Mouse (Mus musculus): ENCODE measurements around the gene Polg.

DNA sequence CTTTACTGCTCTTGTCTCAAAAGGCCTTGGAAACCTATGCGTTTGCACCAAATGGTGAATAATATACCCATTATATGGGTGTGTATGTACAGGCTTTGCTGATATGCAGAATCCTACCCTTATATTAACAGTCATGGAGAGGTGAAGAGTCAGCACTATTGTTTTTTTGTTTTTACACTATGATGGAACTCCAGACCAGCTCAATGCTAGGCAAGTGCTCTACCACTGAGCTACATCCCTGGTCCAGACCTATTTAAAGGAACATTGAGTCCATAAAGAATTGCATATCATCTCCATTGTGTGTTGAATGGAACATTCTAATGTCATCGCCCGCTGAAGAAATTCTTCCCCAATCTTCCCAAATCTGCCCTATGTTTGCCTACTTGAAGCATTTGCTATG, 44.5 kb upstream of the Polg start:
- TF ChIP-seq CTCF (IDR thresholded peaks at IDR 0.05; ENCODE audit: low read depth) (no peak), EP300 (IDR thresholded peaks at IDR 0.05; ENCODE audit: low read depth) (no peak)

All from liver, postnatal 0 days (tissue).